Mouse (Mus musculus) heart, adult 2 months (tissue): Measurements from ENCODE around the gene Papss1.

ENCODE experiments used
- CTCF ChIP-seq: fragments of 200-600 bp; IDR thresholded peaks from 2 replicates; pipeline ENCODE4 v1.8.1; 2022; ENCODE audit warnings: antibody characterized with exemption, mild to moderate bottlenecking, moderate library complexity
- POLR2A ChIP-seq: fragments of 200-500 bp; IDR thresholded peaks from 2 replicates; pipeline ENCODE4 v1.6.1; 2011; ENCODE audit warnings: mild to moderate bottlenecking, low read depth, low read length, control low read depth; ENCODE audit not compliant: insufficient read depth

GRCm38 (mm10) chr3:131564430-131565256 is at the start of gene Papss1:
- TF ChIP-seq CTCF = no peak
- TF ChIP-seq POLR2A = peak; percentile 99
